In the genomic region with DNA sequence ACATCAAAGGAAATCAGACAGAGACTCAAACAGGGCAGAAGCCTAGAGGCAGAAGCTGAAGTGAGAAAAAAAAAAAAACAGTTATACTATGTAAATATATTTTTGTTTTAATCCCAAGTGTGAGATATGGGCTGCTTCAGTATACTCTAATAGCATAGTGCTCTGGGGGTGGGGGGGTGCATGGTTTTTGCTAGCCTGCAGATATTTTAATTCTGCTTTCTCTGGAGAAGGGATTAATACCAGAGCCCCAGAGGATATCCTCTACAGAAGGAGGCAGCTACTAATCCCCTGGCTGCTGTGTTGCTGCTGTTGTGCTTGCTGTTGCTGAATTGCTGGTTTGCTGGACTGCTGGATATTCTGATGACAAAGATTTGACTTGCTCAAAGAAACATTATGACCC, we compare ENCODE assay signal across 25 mouse cellular contexts.
DNase-seq lines count a peak whose midpoint lies in the region; ATAC-seq and TF ChIP-seq lines count a peak whose summit lies in the region.
"Had no signal": no experiment of that assay in that cellular context is flagged by ENCODE, and none has a peak within 500 bp of the region (broad histone marks: within the 10 kb centered on the region; RNA-seq: fewer than 3 reads in every experiment).

No protein-coding gene starts in this region.

- no peaks in the 10 kb centered on the region for H3K36me3 ChIP-seq in midbrain, embryonic 11.5 days (ENCODE audit: control insufficient read depth, insufficient read depth, low read length)
- no peaks in the 10 kb centered on the region for H3K36me3 ChIP-seq in midbrain, embryonic 10.5 days
- H3K36me3 ChIP-seq in midbrain, embryonic 13.5 days = no peaks in the 10 kb centered on the region
- no peaks in the 10 kb centered on the region for H3K36me3 ChIP-seq in midbrain, postnatal 0 days (ENCODE audit: insufficient read depth, low read length)
- no peaks in the 10 kb centered on the region for H3K36me3 ChIP-seq in midbrain, embryonic 15.5 days (replicated peaks)
- H3K36me3 ChIP-seq: embryonic facial prominence, embryonic 10.5 days; embryonic facial prominence, embryonic 12.5 days; forebrain, embryonic 15.5 days; G1E had no signal

- ATAC-seq in midbrain, embryonic 11.5 days (ENCODE audit: low FRiP score) = peak; percentile 66; the same call in 1 of the 2 replicates
- peak; percentile 78 for ATAC-seq in midbrain, embryonic 13.5 days
- ATAC-seq in midbrain, postnatal 0 days (ENCODE audit: low FRiP score) = no peak
- peak; percentile 48; the same call in 1 of the 2 replicates for ATAC-seq in midbrain, embryonic 15.5 days (replicated peaks)
- ATAC-seq: activated CD4-positive, CD25-positive, alpha-beta regulatory T cell, adult 4 months; CD4-positive, CD25-positive, alpha-beta regulatory T cell, adult 4 months; forebrain, embryonic 13.5 days; forebrain, embryonic 15.5 days; Patski had no signal

- no peak overlapping the region for H3K4me3 ChIP-seq in midbrain, embryonic 11.5 days (ENCODE audit: low read depth, low read length)
- no peak overlapping the region for H3K4me3 ChIP-seq in midbrain, embryonic 10.5 days
- no peak overlapping the region for H3K4me3 ChIP-seq in midbrain, embryonic 13.5 days (replicated peaks)
- no peak overlapping the region for H3K4me3 ChIP-seq in midbrain, postnatal 0 days (ENCODE audit: low read depth, low read length)
- H3K4me3 ChIP-seq in midbrain, embryonic 15.5 days = no peak overlapping the region
- H3K4me3 ChIP-seq: embryonic facial prominence, embryonic 10.5 days; embryonic facial prominence, embryonic 12.5 days; forebrain, embryonic 13.5 days; forebrain, embryonic 15.5 days had no signal

- H3K9me3 ChIP-seq in midbrain, embryonic 11.5 days (ENCODE audit: control insufficient read depth, low read length) = no peaks in the 10 kb centered on the region
- no peaks in the 10 kb centered on the region for H3K9me3 ChIP-seq in midbrain, embryonic 10.5 days (replicated peaks)
- H3K9me3 ChIP-seq in midbrain, embryonic 13.5 days = no peaks in the 10 kb centered on the region
- no peaks in the 10 kb centered on the region for H3K9me3 ChIP-seq in midbrain, postnatal 0 days (ENCODE audit: low read length)
- no peaks in the 10 kb centered on the region for H3K9me3 ChIP-seq in midbrain, embryonic 15.5 days
- H3K9me3 ChIP-seq: embryonic facial prominence, embryonic 10.5 days; embryonic facial prominence, embryonic 12.5 days; forebrain, embryonic 13.5 days; forebrain, embryonic 15.5 days; G1E had no signal

- H3K4me1 ChIP-seq in midbrain, embryonic 11.5 days (ENCODE audit: control insufficient read depth, insufficient read depth, low read length) = no peaks in the 10 kb centered on the region
- 0 out of 2 replicates have a peak, but pooled peaks cover 4% of the 10 kb centered on the region for H3K4me1 ChIP-seq in midbrain, embryonic 10.5 days
- H3K4me1 ChIP-seq in midbrain, embryonic 13.5 days (replicated peaks) = no peaks in the 10 kb centered on the region
- no peaks in the 10 kb centered on the region for H3K4me1 ChIP-seq in midbrain, postnatal 0 days (ENCODE audit: insufficient read depth, low read length)
- H3K4me1 ChIP-seq in midbrain, embryonic 15.5 days = no peaks in the 10 kb centered on the region
- H3K4me1 ChIP-seq: embryonic facial prominence, embryonic 10.5 days; embryonic facial prominence, embryonic 12.5 days; forebrain, embryonic 13.5 days; forebrain, embryonic 15.5 days had no signal

- H3K27me3 ChIP-seq in midbrain, embryonic 11.5 days (ENCODE audit: control insufficient read depth, insufficient read depth, low read length) = no peaks in the 10 kb centered on the region
- H3K27me3 ChIP-seq in midbrain, embryonic 10.5 days (ENCODE audit: low read depth, poor library complexity, severe bottlenecking) = no peaks in the 10 kb centered on the region
- no peaks in the 10 kb centered on the region for H3K27me3 ChIP-seq in midbrain, embryonic 13.5 days
- H3K27me3 ChIP-seq in midbrain, postnatal 0 days (ENCODE audit: insufficient read depth, low read length) = no peaks in the 10 kb centered on the region
- H3K27me3 ChIP-seq in midbrain, embryonic 15.5 days (replicated peaks) = no peaks in the 10 kb centered on the region
- H3K27me3 ChIP-seq: CH12.LX; embryonic facial prominence, embryonic 12.5 days; forebrain, embryonic 13.5 days; forebrain, embryonic 15.5 days; Patski had no signal

- TF ChIP-seq POLR2A in brain, embryonic 14.5 days (IDR thresholded peaks at IDR 0.05; ENCODE audit: borderline replicate concordance, extremely low read depth, insufficient read depth, insufficient read length, poor library complexity, severe bottlenecking) = no peak

- no peak overlapping the region for H3K4me2 ChIP-seq in midbrain, embryonic 11.5 days
- H3K4me2 ChIP-seq in midbrain, embryonic 13.5 days (replicated peaks) = no peak overlapping the region
- H3K4me2 ChIP-seq in midbrain, postnatal 0 days (ENCODE audit: low read depth, low read length, poor library complexity, severe bottlenecking) = no peak overlapping the region
- no peak overlapping the region for H3K4me2 ChIP-seq in midbrain, embryonic 15.5 days
- H3K4me2 ChIP-seq: embryonic facial prominence, embryonic 12.5 days; forebrain, embryonic 13.5 days; forebrain, embryonic 15.5 days had no signal

- no peak for TF ChIP-seq CTCF in midbrain, postnatal 0 days (IDR thresholded peaks at IDR 0.05)
- no peak for TF ChIP-seq CTCF in brain, embryonic 14.5 days (IDR thresholded peaks at IDR 0.05; ENCODE audit: borderline replicate concordance, extremely low read depth, insufficient read depth, insufficient read length)

- H3K9ac ChIP-seq in midbrain, embryonic 11.5 days (ENCODE audit: low read length) = no peak overlapping the region
- no peak overlapping the region for H3K9ac ChIP-seq in midbrain, embryonic 13.5 days (replicated peaks)
- no peak overlapping the region for H3K9ac ChIP-seq in midbrain, postnatal 0 days (replicated peaks; ENCODE audit: low read length, poor library complexity, severe bottlenecking)
- H3K9ac ChIP-seq in midbrain, embryonic 15.5 days = no peak overlapping the region
- H3K9ac ChIP-seq: embryonic facial prominence, embryonic 12.5 days; forebrain, embryonic 13.5 days; forebrain, embryonic 15.5 days had no signal

- no peak overlapping the region for H3K27ac ChIP-seq in midbrain, embryonic 11.5 days (ENCODE audit: low read depth, low read length)
- H3K27ac ChIP-seq in midbrain, embryonic 10.5 days (replicated peaks) = no peak overlapping the region
- peak overlapping the region; percentile 56; the same call in 1 of the 2 replicates for H3K27ac ChIP-seq in midbrain, embryonic 13.5 days
- H3K27ac ChIP-seq in midbrain, postnatal 0 days (ENCODE audit: low read depth, low read length) = no peak overlapping the region
- H3K27ac ChIP-seq in midbrain, embryonic 15.5 days = 0 out of 2 replicates have a peak overlapping the region, but pooled peaks have one; percentile 42
- H3K27ac ChIP-seq: embryonic facial prominence, embryonic 10.5 days; embryonic facial prominence, embryonic 12.5 days; forebrain, embryonic 13.5 days; forebrain, embryonic 15.5 days had no signal

- no peak for DNase-seq in midbrain, embryonic 11.5 days (ENCODE audit: low spot score, missing footprints)
- DNase-seq in midbrain, embryonic 10.5 days (ENCODE audit: low spot score) = no peak
- DNase-seq in midbrain, postnatal 0 days (ENCODE audit: low spot score) = no peak
- DNase-seq in brain, embryonic 14.5 days (ENCODE audit: low read depth) = peak; percentile 42
- no peak for DNase-seq in layer of hippocampus, adult 18-20 months (ENCODE audit: low spot score in 2 of 2)
- DNase-seq: adrenal gland, adult 2 months; adrenal gland, postnatal 10 days; adrenal gland, postnatal 25 days; B cell, adult 2 months; cerebellum, adult 11-12 months; cerebellum, adult 2 months; cerebellum, adult 9-10 months; cerebellum, postnatal 10 days; cerebellum, postnatal 25 days had no signal

Comparison
In these comparisons a context has a peak if more than half of its experiments do, and no peak if none do; other contexts are left out.
1. H3K27ac ChIP-seq: peak in midbrain, embryonic 13.5 days (single experiment) and midbrain, embryonic 15.5 days (single experiment); none in midbrain, embryonic 11.5 days (single experiment), midbrain, embryonic 10.5 days (single experiment) and midbrain, postnatal 0 days (single experiment).